Mouse (Mus musculus) E14TG2a.4 (cell line): Measurements from ENCODE around the gene Cd4.
"Not testable (repeated sequence)": the region's sequence is repeated elsewhere in the genome, so short reads cannot be mapped to it uniquely, and the experiment has no call there.

ENCODE experiments used
- H3K27me3 ChIP-seq: 2 replicates; pipeline ENCODE4 v1.6.1; 2014; ENCODE audit warnings: low read length, control low read depth; ENCODE audit not compliant: insufficient read depth
- H3K36me3 ChIP-seq: 2 replicates; pipeline ENCODE4 v1.6.1; 2014; ENCODE audit warnings: low read length, control low read depth; ENCODE audit not compliant: insufficient read depth
- H3K4me1 ChIP-seq: replicated peaks from 2 replicates; pipeline ENCODE4 v1.6.1; 2014; ENCODE audit warnings: low read depth, low read length, control low read depth
- H3K4me3 ChIP-seq: replicated peaks from 2 replicates; pipeline ENCODE4 v1.5.1; 2014; ENCODE audit warnings: mild to moderate bottlenecking, low read length
- H3K9me3 ChIP-seq: 2 replicates; pipeline ENCODE4 v1.6.1; 2014; ENCODE audit warnings: low read length, control low read depth
- CTCF ChIP-seq: conservative IDR thresholded peaks from 2 replicates; pipeline ENCODE4 v1.5.1; 2014; ENCODE audit warnings: low read length
- NANOG ChIP-seq: IDR thresholded peaks from 2 replicates; pipeline ENCODE4 v1.6.1; 2014; ENCODE audit warnings: borderline replicate concordance, low read length, mixed read lengths
- POU5F1 ChIP-seq: IDR thresholded peaks from 2 replicates; pipeline ENCODE4 v1.6.1; 2014; ENCODE audit warnings: low read length, borderline replicate concordance

Gene Cd4

GRCm38 (mm10) chr6:124835531-124835930 is 52.5 kb downstream of the Cd4 start:
- TF ChIP-seq POU5F1: no peak
- TF ChIP-seq CTCF: no peak
- TF ChIP-seq NANOG: no peak
- Histone ChIP-seq H3K9me3 (no peaks in the 10 kb centered on the region), H3K27me3 (no peaks in the 10 kb centered on the region), H3K36me3 (peaks cover 47% of the 10 kb centered on the region), H3K4me1 (peaks cover 84% of the 10 kb centered on the region), H3K4me3 (0 out of 2 replicates have a peak overlapping the region, but pooled peaks have one; percentile 10)

DNA sequence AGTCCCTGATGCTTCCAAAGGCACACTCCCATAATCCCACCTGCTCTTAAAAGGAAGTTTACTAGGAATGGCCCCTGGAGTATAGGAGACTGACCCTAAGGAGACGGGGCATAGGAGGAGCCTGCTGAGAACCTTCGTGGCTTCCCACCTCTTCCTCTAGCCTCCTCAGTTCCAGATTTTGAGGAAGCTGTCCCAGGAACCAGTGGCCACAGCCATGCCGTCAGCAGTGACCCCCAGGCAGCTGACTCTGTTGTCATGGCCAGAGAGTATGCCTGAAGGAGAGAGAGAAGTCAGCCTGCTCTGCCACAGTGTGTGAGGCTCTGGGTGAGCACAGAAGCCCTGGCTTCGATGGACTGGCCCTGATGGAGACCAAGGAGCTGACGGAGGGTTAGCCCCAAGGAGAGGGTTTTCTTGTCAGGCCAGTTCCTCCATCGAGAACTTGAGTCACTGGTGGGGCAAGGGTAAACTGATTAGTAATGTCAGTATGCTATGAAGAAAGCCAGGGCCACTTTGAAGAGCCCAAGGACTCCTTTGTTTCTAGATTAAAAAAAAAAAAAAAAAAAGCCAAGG is 53.4 kb downstream of the Cd4 start:
- Histone ChIP-seq H3K9me3 (no peaks in the 10 kb centered on the region), H3K4me1 (peaks cover 75% of the 10 kb centered on the region), H3K36me3 (peaks cover 47% of the 10 kb centered on the region), H3K4me3 (no peak overlapping the region), H3K27me3 (no peaks in the 10 kb centered on the region)
- TF ChIP-seq NANOG (no peak), POU5F1 (no peak), CTCF (no peak)

- TF ChIP-seq CTCF (no peak), NANOG (peak; percentile 99)
- H3K9me3 ChIP-seq: no peaks in the 10 kb centered on the region
- H3K4me3 ChIP-seq: peak overlapping the region; percentile 98
- H3K27me3 ChIP-seq: no peaks in the 10 kb centered on the region
- peaks cover 79% of the 10 kb centered on the region for H3K4me1 ChIP-seq
- peaks cover 58% of the 10 kb centered on the region for H3K36me3 ChIP-seq
Observed at GRCm38 (mm10) chr6:124831649-124832048, 56.4 kb downstream of the Cd4 start.

GRCm38 (mm10) chr6:124831199-124831598 is 56.8 kb downstream of the Cd4 start:
- not testable (repeated sequence) for H3K9me3 ChIP-seq, H3K27me3 ChIP-seq
- H3K36me3 ChIP-seq: peaks cover 63% of the 10 kb centered on the region
- H3K4me1 ChIP-seq: peaks cover 76% of the 10 kb centered on the region
- H3K4me3 ChIP-seq: peak overlapping the region; percentile 98

GRCm38 (mm10) chr6:124829799-124830700 is 58.0 kb downstream of the Cd4 start:
- no peaks in the 10 kb centered on the region for H3K27me3 ChIP-seq
- H3K4me3 ChIP-seq: peak overlapping the region; percentile 98
- TF ChIP-seq NANOG: no peak
- TF ChIP-seq CTCF: no peak
- no peak for TF ChIP-seq POU5F1

GRCm38 (mm10) chr6:124828868-124829798 is 58.9 kb downstream of the Cd4 start, which contains the start of the genes Usp5 and Cdca3:
Gene Usp5 (minus strand): TSS chr6:124829484.
Gene Cdca3 (plus strand): TSS chr6:124829547.
- Histone ChIP-seq H3K36me3 (peaks cover 66% of the 10 kb centered on the region), H3K27me3 (no peaks in the 10 kb centered on the region), H3K4me1 (peaks cover 55% of the 10 kb centered on the region), H3K4me3 (peak within 1 kb of the TSS; percentile 98), H3K9me3 (no peaks in the 10 kb centered on the region)
- peak; percentile 41; the same call in 1 of the 2 replicates for TF ChIP-seq NANOG
- TF ChIP-seq POU5F1: no peak
- no peak for TF ChIP-seq CTCF

More at GRCm38 (mm10) chr6:124829799-124830700, 58.0 kb downstream of the Cd4 start:
- Histone ChIP-seq H3K36me3 (peaks cover 66% of the 10 kb centered on the region), H3K9me3 (no peaks in the 10 kb centered on the region), H3K4me1 (peaks cover 64% of the 10 kb centered on the region)

DNA sequence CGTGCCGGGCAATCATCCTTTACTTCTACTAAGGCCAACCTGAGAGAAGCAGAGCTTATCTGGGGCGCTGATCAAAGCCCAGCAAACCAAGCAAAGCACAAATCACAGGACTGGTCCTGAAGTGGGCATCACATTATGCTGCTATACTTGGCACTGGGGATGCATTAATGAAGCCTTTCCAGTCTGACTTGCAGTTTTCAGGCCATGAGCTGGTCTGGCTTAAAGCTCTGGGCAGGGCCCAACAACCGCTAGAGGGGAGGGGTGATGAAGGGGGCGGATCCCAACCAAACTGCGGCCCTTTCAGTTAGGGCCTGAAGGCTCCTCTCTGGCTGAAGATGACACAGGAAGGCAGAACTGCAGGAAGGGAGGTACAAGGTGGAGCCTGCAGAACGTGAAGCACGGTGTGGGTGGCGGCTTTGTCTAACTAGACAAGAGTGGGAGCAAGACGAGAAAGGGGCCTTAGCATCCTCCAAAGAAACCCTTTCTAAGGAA is 59.9 kb downstream of the Cd4 start:
- H3K9me3 ChIP-seq: no peaks in the 10 kb centered on the region
- peaks cover 47% of the 10 kb centered on the region for H3K4me1 ChIP-seq
- no peaks in the 10 kb centered on the region for H3K27me3 ChIP-seq
- peaks cover 66% of the 10 kb centered on the region for H3K36me3 ChIP-seq
- TF ChIP-seq POU5F1 (no peak), CTCF (no peak), NANOG (no peak)
- H3K4me3 ChIP-seq: peak overlapping the region; percentile 98

GRCm38 (mm10) chr6:124822049-124822448 is 66.0 kb downstream of the Cd4 start:
- H3K36me3 ChIP-seq: peaks cover 100% of the 10 kb centered on the region
- no peaks in the 10 kb centered on the region for H3K9me3 ChIP-seq
- no peaks in the 10 kb centered on the region for H3K27me3 ChIP-seq
- no peak for TF ChIP-seq CTCF
- no peak for TF ChIP-seq POU5F1
- no peak for TF ChIP-seq NANOG
- H3K4me1 ChIP-seq: peaks cover 21% of the 10 kb centered on the region
- H3K4me3 ChIP-seq: no peak overlapping the region
